Mouse (Mus musculus): ENCODE measurements around the gene Tnfrsf19.

- TF ChIP-seq CTCF (IDR thresholded peaks at IDR 0.05; ENCODE audit: low read depth, low read length): no peak
- TF ChIP-seq POLR2A (IDR thresholded peaks at IDR 0.05; ENCODE audit: extremely low read depth, insufficient read depth, low read length): no peak
Measured at GRCm38 (mm10) chr14:60982126-60982525, 64.2 kb downstream of the Tnfrsf19 start.
